ENCODE assay signal across 9 mouse cellular contexts in the genomic region with DNA sequence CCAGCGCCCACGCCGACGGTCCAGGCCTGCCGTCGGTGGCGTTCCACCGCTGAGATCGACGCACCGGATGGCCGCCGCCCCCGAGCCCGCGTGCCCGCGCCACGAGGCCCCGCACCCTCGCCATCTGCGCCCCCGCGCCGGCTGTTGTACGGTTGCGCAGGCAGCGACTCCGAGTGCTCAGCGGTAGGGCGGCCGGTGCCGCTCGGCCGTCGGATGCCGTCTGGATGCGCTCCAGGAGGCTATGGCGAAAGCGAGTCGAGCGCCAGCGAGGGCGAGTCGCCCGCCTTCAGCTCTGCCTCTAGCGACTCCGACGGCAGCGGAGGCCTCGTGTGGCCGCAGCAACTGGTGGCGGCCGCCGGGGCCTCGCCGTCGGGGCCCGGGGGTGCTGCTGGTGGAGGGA. TPM values are rescaled to one million over a fixed set of nuclear protein-coding genes. Genes with fewer than 3 reads are reported as not detected.
A peak's percentile ranks its signal among the peaks of the same experiment; 100 is the strongest.
DNase-seq lines count a peak whose midpoint lies in the region; ATAC-seq and TF ChIP-seq lines count a peak whose summit lies in the region.
"Had no signal": no experiment of that assay in that cellular context is flagged by ENCODE, and none has a peak within 500 bp of the region (broad histone marks: within the 10 kb centered on the region; RNA-seq: fewer than 3 reads in every experiment).

No protein-coding gene starts in this region.

- ATAC-seq in cerebellum, adult (ENCODE audit: insufficient number of reproducible peaks, low FRiP score, low TSS enrichment) = no peak
- ATAC-seq in lung, embryonic 16.5 days (ENCODE audit: low read depth) = no peak
- no peak for ATAC-seq in intestine, postnatal 0 days
- ATAC-seq in stomach, embryonic 16.5 days (ENCODE audit: insufficient read depth, low FRiP score) = no peak
- no peak for ATAC-seq in inflammation-experienced regulatory T-cells, adult 6 months

- TF ChIP-seq CTCF in lung, adult 2 months (IDR thresholded peaks at IDR 0.05; ENCODE audit: insufficient read depth, low read length) = no peak
- TF ChIP-seq CTCF in intestine, postnatal 0 days (IDR thresholded peaks at IDR 0.05; ENCODE audit: low read depth) = no peak

- no peak overlapping the region for H3K27ac ChIP-seq in lung, embryonic 16.5 days (ENCODE audit: low read length)
- no peak overlapping the region for H3K27ac ChIP-seq in intestine, postnatal 0 days (ENCODE audit: low read depth, low read length)
- no peak overlapping the region for H3K27ac ChIP-seq in stomach, embryonic 16.5 days (ENCODE audit: low read length)

- H3K27me3 ChIP-seq in lung, embryonic 16.5 days (ENCODE audit: control insufficient read depth, insufficient read depth, low read depth, low read length) = peaks cover 19% of the 10 kb centered on the region
- H3K27me3 ChIP-seq in intestine, postnatal 0 days (replicated peaks; ENCODE audit: control insufficient read depth, insufficient read depth, low read length) = peaks cover 36% of the 10 kb centered on the region
- H3K27me3 ChIP-seq in stomach, embryonic 16.5 days (ENCODE audit: control insufficient read depth, insufficient read depth, low read length) = peaks cover 10% of the 10 kb centered on the region

- H3K4me2 ChIP-seq in lung, embryonic 16.5 days (ENCODE audit: low read depth, low read length) = no peak overlapping the region; the same call in 1 of the 2 replicates
- peak overlapping the region; percentile 61 for H3K4me2 ChIP-seq in intestine, postnatal 0 days (replicated peaks; ENCODE audit: low read depth)
- H3K4me2 ChIP-seq in stomach, embryonic 16.5 days (ENCODE audit: low read depth, low read length) = no peak overlapping the region

- H3K36me3 ChIP-seq in lung, embryonic 16.5 days (ENCODE audit: control insufficient read depth, insufficient read depth, low read length) = peaks cover 30% of the 10 kb centered on the region
- peaks cover 16% of the 10 kb centered on the region; the same call in 1 of the 2 replicates for H3K36me3 ChIP-seq in intestine, postnatal 0 days (ENCODE audit: control insufficient read depth, insufficient read depth)
- H3K36me3 ChIP-seq in stomach, embryonic 16.5 days (ENCODE audit: control insufficient read depth, insufficient read depth, low read length) = peaks cover 23% of the 10 kb centered on the region

- H3K4me3 ChIP-seq in lung, embryonic 16.5 days (ENCODE audit: low read length) = peak overlapping the region; percentile 37; the same call in 1 of the 2 replicates
- no peak overlapping the region for H3K4me3 ChIP-seq in lung, adult 2 months (replicated peaks; ENCODE audit: extremely low read depth, low read depth, low read length)
- peak overlapping the region; percentile 32; the same call in 1 of the 2 replicates for H3K4me3 ChIP-seq in intestine, postnatal 0 days (ENCODE audit: low read depth, low read length)
- H3K4me3 ChIP-seq in stomach, embryonic 16.5 days (replicated peaks; ENCODE audit: low read length) = peak overlapping the region; percentile 33; the same call in 1 of the 2 replicates

- peak; percentile 61 to 68 for DNase-seq in cerebellum, postnatal 10 days
- DNase-seq in lung, adult 2 months = no peak
- no peak for DNase-seq in cerebellum, adult 9-11 months
- DNase-seq: cerebellum, adult 11-12 months had no signal

- H3K9ac ChIP-seq in lung, embryonic 16.5 days (ENCODE audit: low read length) = no peak overlapping the region
- H3K9ac ChIP-seq in intestine, postnatal 0 days (ENCODE audit: low read depth, low read length) = no peak overlapping the region
- no peak overlapping the region for H3K9ac ChIP-seq in stomach, embryonic 16.5 days (ENCODE audit: low read length)

- TF ChIP-seq POLR2A in lung, adult 2 months (IDR thresholded peaks at IDR 0.05; ENCODE audit: borderline replicate concordance, extremely low read depth, low read depth, low read length) = no peak

- H3K4me1 ChIP-seq in lung, embryonic 16.5 days (replicated peaks; ENCODE audit: control insufficient read depth, insufficient read depth, low read length) = peaks cover 3% of the 10 kb centered on the region
- no peaks in the 10 kb centered on the region for H3K4me1 ChIP-seq in lung, adult 2 months (ENCODE audit: control insufficient read depth, insufficient read depth, low read length)
- no peaks in the 10 kb centered on the region for H3K4me1 ChIP-seq in intestine, postnatal 0 days (replicated peaks; ENCODE audit: control insufficient read depth, insufficient read depth, low read length)
- peaks cover 10% of the 10 kb centered on the region; the same call in 1 of the 2 replicates for H3K4me1 ChIP-seq in stomach, embryonic 16.5 days (ENCODE audit: control insufficient read depth, insufficient read depth, low read length)

- 50% methylated on average over 59 of the region's 59 CpGs for WGBS in lung, embryonic 16.5 days
- 66% methylated on average over 59 of the region's 59 CpGs for WGBS in lung, adult 2 months
- 58% methylated on average over 55 of the region's 59 CpGs for WGBS in intestine, postnatal 0 days
- WGBS in stomach, embryonic 16.5 days = 56% methylated on average over 58 of the region's 59 CpGs

- peaks cover 15% of the 10 kb centered on the region for H3K9me3 ChIP-seq in lung, embryonic 16.5 days (ENCODE audit: control insufficient read depth, low read length)
- 0 out of 2 replicates have a peak, but pooled peaks cover 2% of the 10 kb centered on the region for H3K9me3 ChIP-seq in intestine, postnatal 0 days (ENCODE audit: control insufficient read depth)
- H3K9me3 ChIP-seq in stomach, embryonic 16.5 days (replicated peaks; ENCODE audit: control insufficient read depth, low read length) = peaks cover 14% of the 10 kb centered on the region

RNA-seq across cellular contexts. Expression of a gene that starts 5.7 kb away (rescaled TPM):
- 12.9 and 13.0 TPM in 2 replicates for polyA plus RNA-seq in lung, embryonic 16.5 days (2015; fragmentation: Nextera tagmentation; extraction: Ambion mirVana)
- polyA plus RNA-seq in lung, adult 2 months (2012; rRNA removed) = 12.5 and 27.7 TPM in 2 replicates
- 4.7 and 5.3 TPM in 2 replicates for polyA plus RNA-seq in intestine, postnatal 0 days (2015; fragmentation: Nextera tagmentation; extraction: Ambion mirVana)
- polyA plus RNA-seq in stomach, embryonic 16.5 days (2015; fragmentation: Nextera tagmentation; extraction: Ambion mirVana) = 9.7 and 12.0 TPM in 2 replicates
- polyA plus RNA-seq in inflammation-experienced regulatory T-cells, adult 6 months (2017; shearing (Covaris generic)) = not detected

RNA-seq across cellular contexts. Expression of a gene that starts 10.8 kb away (rescaled TPM):
- polyA plus RNA-seq in lung, embryonic 16.5 days (2015; fragmentation: Nextera tagmentation; extraction: Ambion mirVana) = 2.1 and 2.2 TPM in 2 replicates
- polyA plus RNA-seq in lung, adult 2 months (2012; rRNA removed) = 31.7 and 41.1 TPM in 2 replicates
- polyA plus RNA-seq in intestine, postnatal 0 days (2015; fragmentation: Nextera tagmentation; extraction: Ambion mirVana) = 3.4 and 3.7 TPM in 2 replicates
- polyA plus RNA-seq in stomach, embryonic 16.5 days (2015; fragmentation: Nextera tagmentation; extraction: Ambion mirVana) = 2.3 TPM in 2 replicates
- polyA plus RNA-seq in inflammation-experienced regulatory T-cells, adult 6 months (2017; shearing (Covaris generic)) = not detected

RNA-seq across cellular contexts. Expression of a gene that starts 20.4 kb away (rescaled TPM):
- polyA plus RNA-seq in lung, embryonic 16.5 days (2015; fragmentation: Nextera tagmentation; extraction: Ambion mirVana) = 2.6 and 2.8 TPM in 2 replicates
- 9.8 and 10.4 TPM in 2 replicates for polyA plus RNA-seq in lung, adult 2 months (2012; rRNA removed)
- 1.7 and 1.8 TPM in 2 replicates for polyA plus RNA-seq in intestine, postnatal 0 days (2015; fragmentation: Nextera tagmentation; extraction: Ambion mirVana)
- polyA plus RNA-seq in stomach, embryonic 16.5 days (2015; fragmentation: Nextera tagmentation; extraction: Ambion mirVana) = 3.0 and 3.2 TPM in 2 replicates
- polyA plus RNA-seq in inflammation-experienced regulatory T-cells, adult 6 months (2017; shearing (Covaris generic)) = 1 to 10 TPM; 4.3 to 8.2 (median 7.1) TPM

RNA-seq across cellular contexts. Expression of a gene that starts 38.0 kb away (rescaled TPM):
- polyA plus RNA-seq in lung, embryonic 16.5 days (2015; fragmentation: Nextera tagmentation; extraction: Ambion mirVana) = 116 and 118 TPM in 2 replicates
- polyA plus RNA-seq in lung, adult 2 months (2012; rRNA removed) = 279 and 310 TPM in 2 replicates
- polyA plus RNA-seq in intestine, postnatal 0 days (2015; fragmentation: Nextera tagmentation; extraction: Ambion mirVana) = 236 and 241 TPM in 2 replicates
- polyA plus RNA-seq in stomach, embryonic 16.5 days (2015; fragmentation: Nextera tagmentation; extraction: Ambion mirVana) = 120 and 126 TPM in 2 replicates
- polyA plus RNA-seq in inflammation-experienced regulatory T-cells, adult 6 months (2017; shearing (Covaris generic)) = 100 to 1,000 TPM in 2 of 3 experiments, 10 to 100 TPM in 1; 51.8 to 255 (median 105) TPM

RNA-seq across cellular contexts. Expression of a gene that starts 43.2 kb away (rescaled TPM):
- 21.7 and 23.3 TPM in 2 replicates for polyA plus RNA-seq in lung, embryonic 16.5 days (2015; fragmentation: Nextera tagmentation; extraction: Ambion mirVana)
- 97.2 and 121 TPM in 2 replicates for polyA plus RNA-seq in lung, adult 2 months (2012; rRNA removed)
- 9.2 and 11.2 TPM in 2 replicates for polyA plus RNA-seq in intestine, postnatal 0 days (2015; fragmentation: Nextera tagmentation; extraction: Ambion mirVana)
- 11.1 and 11.8 TPM in 2 replicates for polyA plus RNA-seq in stomach, embryonic 16.5 days (2015; fragmentation: Nextera tagmentation; extraction: Ambion mirVana)
- polyA plus RNA-seq in inflammation-experienced regulatory T-cells, adult 6 months (2017; shearing (Covaris generic)) = 10 to 100 TPM; 38.3 to 51.4 (median 47.1) TPM

Comparison
In these comparisons a context has a peak if more than half of its experiments do, and no peak if none do; other contexts are left out.
1. DNase-seq: peak in cerebellum, postnatal 10 days (2 of 2); none in lung, adult 2 months (single experiment) and cerebellum, adult 9-11 months (single experiment).